Mouse (Mus musculus) ES-E14 (cell line): ENCODE data around the gene Dnah8. TPM values are rescaled to one million over a fixed set of nuclear protein-coding genes. Genes with fewer than 3 reads are reported as not detected.

Experiments used
- DNase-seq: peaks from one replicate; pipeline ENCODE4 v3.0.0-alpha.2; 2013; ENCODE audit warnings: low read depth, low spot score
- H3K27ac ChIP-seq: 2 replicates; pipeline ENCODE4 v1.5.1; 2012; ENCODE audit warnings: low read depth, mild to moderate bottlenecking, low read length, moderate library complexity, mixed read lengths; ENCODE audit not compliant: poor library complexity, insufficient read depth, severe bottlenecking
- H3K36me3 ChIP-seq: 2 replicates; pipeline ENCODE4 v1.6.1; 2012; ENCODE audit warnings: mild to moderate bottlenecking, low read length, moderate library complexity, mixed read lengths; ENCODE audit not compliant: control insufficient read depth, poor library complexity, insufficient read depth, severe bottlenecking
- H3K4me1 ChIP-seq, 2 experiments: fragments of 150-350 bp in 1 of 2; sonication (generic) in 1 of 2; 2 replicates each; pipeline ENCODE4 v1.6.1; 2012; ENCODE audit warnings: low read length in 2 of 2, mild to moderate bottlenecking in 1 of 2, mixed read lengths in 1 of 2; ENCODE audit not compliant: control insufficient read depth in 2 of 2, insufficient read depth in 2 of 2, poor library complexity in 1 of 2
- H3K4me3 ChIP-seq, 2 experiments: fragments of 150-350 bp in 1 of 2; sonication (generic) in 1 of 2; 2 replicates each; pipeline ENCODE4 v1.5.1; 2012; ENCODE audit warnings: low read length in 2 of 2, low read depth in 1 of 2, mild to moderate bottlenecking in 1 of 2, mixed read lengths in 1 of 2; ENCODE audit not compliant: insufficient read depth in 1 of 2, poor library complexity in 1 of 2, severe bottlenecking in 1 of 2
- H3K9ac ChIP-seq: 2 replicates; pipeline ENCODE4 v1.6.1; 2012; ENCODE audit warnings: low read depth, mild to moderate bottlenecking, low read length, mixed read lengths; ENCODE audit not compliant: poor library complexity, insufficient read depth, severe bottlenecking
- H3K9me3 ChIP-seq: fragments of 150-350 bp; sonication (generic); 2 replicates; pipeline ENCODE4 v1.6.1; 2012; ENCODE audit warnings: low read depth, mild to moderate bottlenecking, low read length; ENCODE audit not compliant: control insufficient read depth, insufficient read depth
- CHD2 ChIP-seq: IDR thresholded peaks from 2 replicates; pipeline ENCODE4 v1.6.1; 2014; ENCODE audit warnings: mild to moderate bottlenecking, low read depth, low read length, inconsistent platforms
- HCFC1 ChIP-seq: IDR thresholded peaks from 2 replicates; pipeline ENCODE4 v1.6.1; 2012; ENCODE audit warnings: low read length, inconsistent platforms, borderline replicate concordance; ENCODE audit not compliant: insufficient read depth
- MAFK ChIP-seq: IDR thresholded peaks from 2 replicates; pipeline ENCODE4 v1.6.1; 2014; ENCODE audit warnings: mild to moderate bottlenecking, low read depth, low read length, inconsistent platforms; ENCODE audit not compliant: insufficient read depth
- ZC3H11A ChIP-seq: IDR thresholded peaks from 2 replicates; pipeline ENCODE4 v1.6.1; 2012; ENCODE audit warnings: low read depth, mild to moderate bottlenecking, inconsistent platforms, low read length, borderline replicate concordance
- ZNF384 ChIP-seq: IDR thresholded peaks from 2 replicates; pipeline ENCODE4 v1.6.1; 2012; ENCODE audit warnings: low read depth, low read length, inconsistent platforms
- in situ Hi-C, 2 experiments: fragments of 600-800 bp; cut with MboI; formaldehyde crosslinking; loops; one replicate each; pipeline ENCODE4 v1.15.1; 2025; ENCODE audit warnings: low sequenced_read_pairs in 2 of 2, inconsistent platforms in 1 of 2; ENCODE audit not compliant: unreplicated experiment in 2 of 2
- total RNA-seq: library from RNA; depleted of rRNA; stranded (reverse); fragments of 300-350 nt; gene quantifications from 2 replicates; pipeline ENCODE4 v1.2.3, GENCODE M21; 2012

The Dnah8 gene
- total RNA-seq, 1 experiment = 19.5 TPM

GRCm38 (mm10) chr17:30800261-30800985, 176.3 kb downstream of the Dnah8 start:
- in situ Hi-C loops = no loop called here
- DNase-seq = peak; percentile 70

GRCm38 (mm10) chr17:30803668-30804067, 179.5 kb downstream of the Dnah8 start:
- in situ Hi-C loops = no loop called here
- H3K9me3 ChIP-seq = no peaks in the 10 kb centered on the region
- peaks cover 18% of the 10 kb centered on the region; the same call in 1 of the 2 replicates for H3K36me3 ChIP-seq
- H3K27ac ChIP-seq = no peak overlapping the region
- peaks cover 0 to 2% of the 10 kb centered on the region in 2 experiments; a peak in 1 of 4 replicates for H3K4me1 ChIP-seq
- peak; percentile 79 for DNase-seq
- H3K9ac ChIP-seq = no peak overlapping the region
- no peak overlapping the region for H3K4me3 ChIP-seq
- TF ChIP-seq ZC3H11A (0 out of 2 replicates have a peak, but pooled peaks have one; percentile 4), HCFC1 (no peak), ZNF384 (no peak)

More at GRCm38 (mm10) chr17:30800261-30800985, 176.3 kb downstream of the Dnah8 start:
- no peak overlapping the region for H3K4me3 ChIP-seq
- no peaks in the 10 kb centered on the region for H3K9me3 ChIP-seq
- no peak overlapping the region for H3K27ac ChIP-seq
- TF ChIP-seq ZNF384 (peak; percentile 96), HCFC1 (no peak; the same call in 1 of the 2 replicates)
- no peak overlapping the region for H3K9ac ChIP-seq
- H3K4me1 ChIP-seq = peaks cover 0 to 2% of the 10 kb centered on the region in 2 experiments; a peak in 1 of 4 replicates
- H3K36me3 ChIP-seq = peaks cover 19% of the 10 kb centered on the region; the same call in 1 of the 2 replicates

- H3K9ac ChIP-seq = no peak overlapping the region
- no peaks in the 10 kb centered on the region for H3K9me3 ChIP-seq
- in situ Hi-C loops = no loop called here
- H3K4me3 ChIP-seq = no peak overlapping the region
- no peak for DNase-seq
- H3K36me3 ChIP-seq = peaks cover 18% of the 10 kb centered on the region; the same call in 1 of the 2 replicates
- H3K4me1 ChIP-seq = peaks cover 0 to 2% of the 10 kb centered on the region in 2 experiments; a peak in 1 of 4 replicates
- TF ChIP-seq ZNF384 (no peak), CHD2 (no peak), ZC3H11A (no peak), MAFK (no peak), HCFC1 (no peak)
- no peak overlapping the region for H3K27ac ChIP-seq
These were observed 180.8 kb downstream of the Dnah8 start for GRCm38 (mm10) chr17:30804955-30805354.

- no peak for DNase-seq
- peaks cover 21% of the 10 kb centered on the region; the same call in 1 of the 2 replicates for H3K36me3 ChIP-seq
- H3K27ac ChIP-seq = no peak overlapping the region
- H3K4me3 ChIP-seq = no peak overlapping the region
- H3K9ac ChIP-seq = no peak overlapping the region
- no peaks in the 10 kb centered on the region for H3K9me3 ChIP-seq
- no peaks in the 10 kb centered on the region for H3K4me1 ChIP-seq
- in situ Hi-C loops = no loop called here
- no peak for TF ChIP-seq HCFC1
- no peak for TF ChIP-seq CHD2
- TF ChIP-seq ZC3H11A = no peak
- TF ChIP-seq ZNF384 = no peak
- no peak for TF ChIP-seq MAFK
These were observed 181.4 kb downstream of the Dnah8 start for GRCm38 (mm10) chr17:30805511-30806059.
